Mouse (Mus musculus): ENCODE measurements at regions not wholly inside any gene's neighbourhood (a gene's known extent, or its start where the extent isn't known, plus 50 kb on each side); places are given as distances from the start of the nearest gene placed in this dataset.

DNA sequence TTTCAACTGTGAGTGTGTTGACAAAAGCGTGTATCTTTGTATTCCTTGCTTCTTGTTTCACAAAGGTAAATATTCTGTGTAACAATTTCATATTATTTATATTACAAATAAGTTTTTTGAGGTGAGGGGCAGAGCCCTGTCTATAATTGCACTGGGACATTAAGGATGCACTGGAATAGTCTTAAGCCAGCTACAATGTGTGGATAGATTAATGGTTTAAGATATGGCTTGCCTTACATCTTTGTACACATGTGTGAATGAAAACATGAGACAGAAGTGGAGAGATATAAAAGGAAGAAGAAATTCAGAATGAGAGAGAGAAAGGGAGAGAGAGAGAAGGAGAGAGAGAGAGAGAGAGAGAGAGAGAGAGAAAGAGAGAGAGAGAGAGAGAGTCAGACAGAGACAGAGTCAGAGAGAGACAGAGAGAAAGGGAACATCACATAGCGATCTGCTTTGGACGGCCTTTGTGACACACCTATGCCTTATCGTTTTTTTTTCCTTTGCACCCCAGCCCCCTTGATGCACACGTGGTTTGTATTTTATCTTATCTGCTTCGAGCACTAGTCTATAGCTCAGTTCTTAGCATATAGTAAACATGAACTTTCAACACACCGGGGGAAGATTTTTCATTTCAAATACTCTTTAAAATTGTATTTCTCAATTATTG, 136.3 kb downstream of the Bmp2 start:
- no peaks in the 10 kb centered on the region for H3K36me3 ChIP-seq
- H3K27ac ChIP-seq, result no peak overlapping the region
- no peaks in the 10 kb centered on the region for H3K27me3 ChIP-seq (ENCODE audit: insufficient read depth, poor library complexity, severe bottlenecking)
- no peaks in the 10 kb centered on the region for H3K4me1 ChIP-seq (replicated peaks)
- H3K4me3 ChIP-seq, result no peak overlapping the region
- H3K9me3 ChIP-seq, result no peaks in the 10 kb centered on the region
- no peak for DNase-seq (ENCODE audit: low spot score)
- 88% methylated on average over 7 of the region's 7 CpGs for WGBS

DNA sequence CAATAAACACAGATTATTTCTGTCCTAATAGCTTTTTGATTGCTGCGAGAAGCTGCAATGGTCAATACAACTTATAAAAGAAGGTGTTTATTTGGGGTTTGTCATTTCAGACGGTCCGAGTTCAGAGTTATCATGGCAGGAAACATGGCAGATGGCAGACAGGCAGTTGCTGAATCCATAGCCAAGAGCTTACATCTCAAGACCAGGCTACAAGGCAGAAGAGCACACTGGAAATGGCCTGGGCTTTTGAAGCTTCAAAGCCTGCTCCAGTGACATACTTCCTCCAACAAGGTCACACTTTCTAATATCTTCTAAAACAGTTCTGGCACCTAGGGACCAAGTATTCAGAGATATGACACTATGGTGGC, 136.8 kb downstream of the Bmp2 start:
- no peaks in the 10 kb centered on the region for H3K27me3 ChIP-seq (ENCODE audit: insufficient read depth, poor library complexity, severe bottlenecking)
- no peak for DNase-seq (ENCODE audit: low spot score)
- WGBS, result 91% methylated on average over 3 of the region's 3 CpGs
- H3K36me3 ChIP-seq, result no peaks in the 10 kb centered on the region
- H3K27ac ChIP-seq, result no peak overlapping the region
- H3K4me3 ChIP-seq, result no peak overlapping the region
- no peaks in the 10 kb centered on the region for H3K4me1 ChIP-seq (replicated peaks)
- H3K9me3 ChIP-seq, result no peaks in the 10 kb centered on the region

GRCm38 (mm10) chr2:133708735-133709584, 157.0 kb downstream of the Bmp2 start:
- DNase-seq (ENCODE audit: low spot score), result peak; percentile 9
- 43% methylated on average over 8 of the region's 8 CpGs for WGBS
- Histone ChIP-seq H3K4me1 (replicated peaks) (no peaks in the 10 kb centered on the region; the same call in 1 of the 2 replicates), H3K9me3 (no peaks in the 10 kb centered on the region), H3K27me3 (ENCODE audit: insufficient read depth, poor library complexity, severe bottlenecking) (peaks cover 41% of the 10 kb centered on the region), H3K4me3 (no peak overlapping the region), H3K27ac (no peak overlapping the region), H3K36me3 (no peaks in the 10 kb centered on the region)

- WGBS, result 55% methylated on average over 5 of the region's 5 CpGs
- no peaks in the 10 kb centered on the region for H3K36me3 ChIP-seq
- no peak overlapping the region for H3K4me3 ChIP-seq
- no peaks in the 10 kb centered on the region for H3K9me3 ChIP-seq
- no peak for DNase-seq (ENCODE audit: low spot score)
- H3K27me3 ChIP-seq (ENCODE audit: insufficient read depth, poor library complexity, severe bottlenecking), result peaks cover 25% of the 10 kb centered on the region
- H3K27ac ChIP-seq, result no peak overlapping the region
- H3K4me1 ChIP-seq (replicated peaks), result no peaks in the 10 kb centered on the region
Observed at GRCm38 (mm10) chr2:133716243-133716642, 164.3 kb downstream of the Bmp2 start.

DNA sequence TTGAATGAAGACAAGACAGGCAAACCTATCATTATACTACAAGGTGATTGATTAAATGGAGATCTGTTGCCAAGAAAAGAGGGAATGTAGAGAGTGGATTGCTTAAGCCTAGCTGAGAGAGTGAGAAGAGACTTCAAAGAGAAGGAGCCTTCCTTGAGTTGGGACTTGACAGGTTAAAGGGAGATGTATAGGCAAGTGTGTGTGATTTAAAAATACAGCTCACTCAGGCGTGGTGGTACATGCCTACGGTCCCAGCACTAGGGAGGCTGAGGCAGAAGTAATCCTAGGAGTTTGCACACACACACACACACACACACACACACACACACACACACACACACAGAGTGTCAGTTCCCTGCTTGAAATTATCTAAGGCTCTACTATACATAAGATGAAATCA, 165.1 kb downstream of the Bmp2 start:
- Histone ChIP-seq H3K27ac (no peak overlapping the region), H3K4me1 (replicated peaks) (no peaks in the 10 kb centered on the region), H3K4me3 (no peak overlapping the region), H3K36me3 (no peaks in the 10 kb centered on the region), H3K27me3 (ENCODE audit: insufficient read depth, poor library complexity, severe bottlenecking) (peaks cover 20% of the 10 kb centered on the region), H3K9me3 (no peaks in the 10 kb centered on the region)
- WGBS, result 73% methylated on average over 2 of the region's 2 CpGs
- no peak for DNase-seq (ENCODE audit: low spot score)

GRCm38 (mm10) chr2:133724310-133724709, 172.4 kb downstream of the Bmp2 start:
- 85% methylated on average over 7 of the region's 7 CpGs for WGBS
- no peaks in the 10 kb centered on the region for H3K27me3 ChIP-seq (ENCODE audit: insufficient read depth, poor library complexity, severe bottlenecking)
- H3K4me1 ChIP-seq (replicated peaks), result no peaks in the 10 kb centered on the region
- H3K36me3 ChIP-seq, result no peaks in the 10 kb centered on the region
- H3K9me3 ChIP-seq, result no peaks in the 10 kb centered on the region
- H3K4me3 ChIP-seq, result no peak overlapping the region
- DNase-seq (ENCODE audit: low spot score), result no peak
- no peak overlapping the region for H3K27ac ChIP-seq

- 81% methylated on average over 6 of the region's 6 CpGs for WGBS
- no peak overlapping the region for H3K4me3 ChIP-seq
- no peak for DNase-seq (ENCODE audit: low spot score)
Observed at GRCm38 (mm10) chr2:133724757-133725156, 172.8 kb downstream of the Bmp2 start.

DNA sequence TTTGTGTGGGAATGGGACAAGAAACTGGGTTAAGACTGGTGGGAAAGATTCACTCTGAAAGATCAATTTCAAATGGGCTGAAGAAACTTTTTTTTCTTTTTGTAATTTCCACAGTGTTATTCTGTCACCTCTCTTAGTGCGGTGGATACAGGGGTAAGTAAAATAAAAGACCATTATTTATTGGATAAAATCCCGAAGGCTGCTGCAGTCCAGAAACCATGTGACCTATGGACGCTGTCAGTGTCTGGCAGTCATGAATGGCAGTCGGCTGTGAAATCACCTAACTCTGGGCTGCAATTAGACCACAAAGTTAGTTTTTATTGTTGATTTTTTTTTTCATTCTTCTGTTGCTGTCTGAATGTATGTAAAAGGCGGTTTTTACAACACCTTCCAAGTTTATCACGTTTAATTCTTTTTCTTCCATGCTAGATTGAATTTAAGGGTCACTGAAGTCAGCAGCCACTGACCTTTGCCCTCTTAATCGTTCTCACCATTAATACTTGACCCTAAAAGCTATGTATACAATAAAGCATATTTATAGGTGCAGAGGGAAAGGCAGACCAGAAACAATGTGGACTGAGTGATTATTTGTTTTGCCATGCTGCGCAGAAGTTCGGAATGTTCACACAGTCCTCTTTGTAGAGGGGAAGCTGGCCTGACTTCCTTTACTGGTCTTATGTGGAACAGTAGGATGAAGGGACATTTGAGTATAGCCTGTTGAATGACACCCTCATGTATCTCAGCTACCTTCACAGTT, 182.7 kb downstream of the Bmp2 start:
- Histone ChIP-seq H3K27me3 (ENCODE audit: insufficient read depth, poor library complexity, severe bottlenecking) (no peaks in the 10 kb centered on the region), H3K27ac (no peak overlapping the region), H3K9me3 (no peaks in the 10 kb centered on the region), H3K36me3 (no peaks in the 10 kb centered on the region), H3K4me3 (no peak overlapping the region), H3K4me1 (replicated peaks) (peaks cover 9% of the 10 kb centered on the region; the same call in 1 of the 2 replicates)
- DNase-seq (ENCODE audit: low spot score), result no peak
- WGBS, result 40% methylated on average over 9 of the region's 9 CpGs

More at GRCm38 (mm10) chr2:133724757-133725156, 172.8 kb downstream of the Bmp2 start:
- H3K4me1 ChIP-seq (replicated peaks), result no peaks in the 10 kb centered on the region
- no peaks in the 10 kb centered on the region for H3K9me3 ChIP-seq
- no peaks in the 10 kb centered on the region for H3K36me3 ChIP-seq
- no peaks in the 10 kb centered on the region for H3K27me3 ChIP-seq (ENCODE audit: insufficient read depth, poor library complexity, severe bottlenecking)
- no peak overlapping the region for H3K27ac ChIP-seq

DNA sequence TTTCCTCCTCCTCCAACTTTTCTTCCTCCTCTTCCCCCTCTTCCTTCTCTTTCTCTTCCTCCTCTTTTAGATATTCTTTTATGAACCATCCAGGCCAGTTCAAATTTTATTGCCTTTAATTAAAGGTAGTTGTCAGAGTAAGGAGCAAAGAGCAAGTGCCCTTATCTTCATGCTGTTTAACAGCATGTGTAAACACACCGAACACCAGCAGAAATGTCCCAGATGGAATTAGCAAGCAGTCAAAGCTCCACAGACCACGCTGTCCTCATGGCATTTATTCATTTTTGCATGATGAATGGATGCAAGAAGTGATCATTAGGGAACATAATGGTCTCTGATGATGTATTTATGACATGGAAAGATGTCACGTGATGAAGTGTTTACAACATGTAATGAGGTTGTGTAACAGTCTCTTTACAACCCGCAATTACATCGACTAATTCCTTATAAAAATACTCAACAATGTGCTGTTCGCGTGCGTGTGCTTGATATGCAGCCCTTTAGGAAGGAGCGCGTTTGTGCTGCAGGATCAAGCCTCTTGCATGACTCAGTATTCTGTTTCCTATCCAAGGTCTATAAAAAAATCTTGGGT, 187.0 kb downstream of the Bmp2 start:
- Histone ChIP-seq H3K36me3 (no peaks in the 10 kb centered on the region), H3K4me1 (replicated peaks) (peaks cover 9% of the 10 kb centered on the region; the same call in 1 of the 2 replicates), H3K27ac (no peak overlapping the region), H3K27me3 (ENCODE audit: insufficient read depth, poor library complexity, severe bottlenecking) (no peaks in the 10 kb centered on the region), H3K9me3 (no peaks in the 10 kb centered on the region), H3K4me3 (no peak overlapping the region)
- WGBS, result 91% methylated on average over 10 of the region's 10 CpGs
- no peak for DNase-seq (ENCODE audit: low spot score)

- Histone ChIP-seq H3K9me3 (no peaks in the 10 kb centered on the region), H3K36me3 (no peaks in the 10 kb centered on the region), H3K4me1 (replicated peaks) (no peaks in the 10 kb centered on the region), H3K4me3 (no peak overlapping the region), H3K27ac (no peak overlapping the region), H3K27me3 (ENCODE audit: insufficient read depth, poor library complexity, severe bottlenecking) (no peaks in the 10 kb centered on the region)
- DNase-seq (ENCODE audit: low spot score), result no peak
- 86% methylated on average over 4 of the region's 4 CpGs for WGBS
Observed at GRCm38 (mm10) chr2:133748493-133748892, 196.5 kb downstream of the Bmp2 start.

- 81% methylated on average over 4 of the region's 4 CpGs for WGBS
- no peaks in the 10 kb centered on the region for H3K36me3 ChIP-seq
Observed at GRCm38 (mm10) chr2:133749846-133750637, 198.1 kb downstream of the Bmp2 start.

GRCm38 (mm10) chr2:133754088-133754487, 202.1 kb downstream of the Bmp2 start:
- DNase-seq (ENCODE audit: low spot score), result no peak
- Histone ChIP-seq H3K9me3 (no peaks in the 10 kb centered on the region), H3K27ac (no peak overlapping the region), H3K36me3 (no peaks in the 10 kb centered on the region), H3K4me3 (no peak overlapping the region), H3K4me1 (replicated peaks) (no peaks in the 10 kb centered on the region), H3K27me3 (ENCODE audit: insufficient read depth, poor library complexity, severe bottlenecking) (no peaks in the 10 kb centered on the region)
- 83% methylated on average over 3 of the region's 3 CpGs for WGBS

More at GRCm38 (mm10) chr2:133749846-133750637, 198.1 kb downstream of the Bmp2 start:
- DNase-seq (ENCODE audit: low spot score), result no peak
- Histone ChIP-seq H3K4me3 (no peak overlapping the region), H3K27me3 (ENCODE audit: insufficient read depth, poor library complexity, severe bottlenecking) (no peaks in the 10 kb centered on the region), H3K4me1 (replicated peaks) (no peaks in the 10 kb centered on the region), H3K27ac (no peak overlapping the region), H3K9me3 (no peaks in the 10 kb centered on the region)
